Mouse (Mus musculus): ENCODE data around the gene Fcf1.

DNA sequence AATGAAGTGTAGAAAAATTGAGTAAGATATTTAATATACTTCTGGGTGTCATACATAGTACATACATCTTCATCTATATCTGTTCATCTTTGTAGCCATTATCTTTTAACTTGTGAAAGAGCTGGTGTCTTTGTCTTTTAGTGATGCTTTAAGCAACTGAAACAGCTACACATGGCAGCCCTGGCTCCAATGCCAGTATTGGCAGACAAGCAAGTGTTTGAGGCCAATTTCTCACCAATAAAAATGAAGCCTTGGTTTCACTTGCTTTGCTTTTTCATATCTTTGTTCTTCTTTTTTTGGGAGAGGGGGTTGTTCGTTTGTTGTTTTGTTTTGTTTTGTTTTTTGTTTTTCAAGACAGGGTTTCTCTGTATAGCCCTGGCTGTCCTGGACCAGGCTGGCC lies 35.5 kb downstream of the Fcf1 start:
- no peak for TF ChIP-seq POLR2A (IDR thresholded peaks at IDR 0.05; ENCODE audit: extremely low read depth, insufficient read depth, low read length)
- TF ChIP-seq CTCF (IDR thresholded peaks at IDR 0.05; ENCODE audit: extremely low read depth, insufficient read depth, low read length): no peak

Data from cortical plate, adult 2 months (tissue).